Mouse (Mus musculus): ENCODE results near the gene Orai2.
"Not testable (repeated sequence)": the region's sequence is repeated elsewhere in the genome, so short reads cannot be mapped to it uniquely, and the experiment has no call there.

Orai2 gene

GRCm38 (mm10) chr5:136172939-136173338, 2.4 kb upstream of the Orai2 start:
- no peak for DNase-seq

DNA sequence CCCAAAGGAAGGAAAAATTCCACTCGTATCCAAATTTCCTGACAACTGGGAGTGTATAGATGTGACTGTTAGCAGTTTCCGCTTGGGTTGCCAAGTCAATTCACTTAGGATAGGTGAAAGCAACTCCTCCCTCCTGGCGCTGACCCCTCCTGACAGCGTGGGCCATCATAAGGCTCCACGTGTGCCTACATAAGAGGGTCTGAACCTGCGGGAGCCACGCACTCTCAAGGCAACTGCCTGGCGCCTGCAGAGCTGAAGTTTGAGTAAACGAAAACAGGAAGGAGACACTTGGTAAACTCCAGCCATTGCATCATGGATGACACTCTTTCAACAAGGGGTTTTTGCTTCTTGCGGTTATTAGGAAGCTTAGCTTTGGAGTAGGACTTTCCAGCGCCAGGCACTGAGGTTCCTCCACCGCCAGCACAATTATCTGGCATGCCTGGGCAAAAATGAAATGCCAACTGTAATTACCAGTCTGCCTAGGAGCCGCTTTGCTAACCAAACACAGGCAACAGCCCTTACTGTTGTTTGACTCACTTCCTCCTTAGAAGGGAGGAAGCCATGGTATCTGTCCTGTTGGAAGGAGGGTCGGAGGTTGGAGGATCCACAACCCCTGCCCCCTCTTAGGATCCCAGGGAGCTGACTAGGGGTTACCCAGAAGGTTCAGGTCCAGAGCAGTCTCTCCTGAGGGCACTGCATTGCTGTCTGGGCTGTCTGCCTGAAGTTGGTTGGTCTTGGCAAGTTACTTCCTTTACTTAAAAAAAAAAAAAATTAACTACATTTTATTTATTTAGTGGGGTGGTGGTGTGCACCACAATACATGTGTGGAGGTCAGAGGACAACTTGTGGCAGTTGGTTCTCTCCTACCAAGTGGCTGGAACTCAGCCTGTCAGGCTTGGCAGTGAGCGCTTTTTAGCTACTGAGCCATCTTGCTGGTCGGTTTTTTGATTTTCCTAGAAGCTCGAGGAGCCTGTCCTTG, 1.1 kb upstream of the Orai2 start:
- DNase-seq, result no peak

GRCm38 (mm10) chr5:136169626-136170511, 644 bp downstream of the Orai2 start:
- DNase-seq, result no peak

DNA sequence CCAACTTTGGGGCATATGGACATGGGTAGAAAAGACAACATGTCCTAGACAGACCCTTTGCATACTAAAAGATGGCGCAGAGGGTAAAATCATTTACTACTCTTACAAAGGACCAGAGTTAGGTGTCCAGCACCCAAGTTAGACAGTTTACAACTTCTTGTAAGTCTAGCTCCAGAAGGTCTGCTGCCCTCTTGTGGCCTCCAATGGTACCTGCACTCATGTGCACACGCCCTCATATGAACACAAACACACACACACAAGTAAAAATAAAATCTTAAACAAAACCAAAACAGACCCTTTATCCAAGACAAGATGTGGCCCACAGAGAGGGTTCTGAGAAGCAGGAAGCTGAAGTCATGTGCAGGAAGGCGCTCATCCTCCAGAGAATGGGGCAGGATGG, 2.4 kb downstream of the Orai2 start:
- no peak for DNase-seq

DNA sequence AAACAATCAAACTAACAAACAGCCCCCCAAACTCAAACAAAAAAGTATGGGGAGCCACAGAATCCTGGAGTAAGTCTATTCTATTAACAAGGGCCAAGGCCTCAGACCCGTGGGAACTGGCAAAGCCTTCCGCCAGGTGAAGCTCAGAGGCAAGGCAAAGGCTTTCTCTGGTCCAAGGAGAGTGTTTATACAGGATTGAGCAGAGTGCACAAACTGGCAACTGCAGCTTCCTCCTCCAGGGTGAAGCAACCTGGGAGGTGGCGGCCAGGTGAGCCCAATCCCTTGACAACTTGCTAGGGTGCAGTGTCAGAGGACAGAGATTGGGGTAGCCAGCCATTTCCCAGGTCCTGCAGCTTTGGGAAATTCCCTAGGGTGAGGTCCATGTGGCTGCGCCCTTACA, 3.2 kb downstream of the Orai2 start:
- no peak for DNase-seq

DNA sequence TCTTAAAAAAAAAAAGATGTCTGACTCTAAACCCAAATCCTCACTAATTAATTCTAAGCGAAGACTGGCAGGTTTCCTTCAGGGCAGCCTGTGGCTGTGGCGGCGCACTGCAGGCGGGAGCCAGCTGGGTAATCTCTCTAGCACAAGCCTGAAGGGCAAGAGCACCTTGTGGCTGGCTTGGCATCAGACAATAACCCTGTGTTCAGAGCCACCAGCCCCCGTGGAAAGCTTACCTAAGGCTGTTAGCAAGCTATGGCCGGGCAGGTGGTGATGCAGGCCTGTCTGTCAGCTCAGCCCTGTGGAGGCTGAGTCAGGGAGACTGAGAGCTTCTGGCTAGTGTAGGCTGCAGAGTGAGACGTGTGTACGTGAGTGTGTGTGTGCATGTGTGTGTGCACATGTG, 5.3 kb downstream of the Orai2 start:
- peak; percentile 30 for DNase-seq

DNA sequence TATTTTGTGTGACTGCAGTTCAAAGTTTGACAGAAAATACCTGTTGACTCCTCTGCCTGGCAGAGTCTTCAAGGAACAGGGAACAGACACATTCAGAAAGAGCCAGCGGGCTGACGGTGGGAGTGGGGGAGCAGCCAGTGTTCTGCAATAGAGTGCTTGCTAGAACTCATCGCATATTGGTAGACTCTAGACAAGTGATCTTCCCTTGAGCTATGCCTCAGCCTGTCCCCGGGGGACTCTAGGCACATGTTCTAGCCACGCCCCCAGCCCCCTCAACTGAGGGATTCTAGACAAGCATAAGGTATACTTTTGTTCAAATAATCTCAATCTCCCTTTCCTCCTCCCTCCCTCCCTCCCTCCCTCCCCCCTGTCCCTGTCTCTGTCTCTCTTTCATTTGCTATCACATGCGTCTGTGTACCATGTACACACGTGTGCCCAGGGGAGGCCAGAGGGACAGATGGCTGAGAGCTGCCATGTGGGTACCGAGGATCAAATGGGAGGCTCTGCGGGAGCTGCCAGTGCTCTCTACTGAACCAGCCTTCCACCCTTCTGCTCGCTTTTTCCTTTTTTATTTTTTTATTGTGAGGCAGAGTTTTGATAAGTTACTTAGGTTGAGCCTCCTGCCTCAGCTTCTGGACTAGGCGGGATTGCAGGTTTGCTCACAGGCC, 6.6 kb downstream of the Orai2 start:
- peak; percentile 51 for DNase-seq

DNA sequence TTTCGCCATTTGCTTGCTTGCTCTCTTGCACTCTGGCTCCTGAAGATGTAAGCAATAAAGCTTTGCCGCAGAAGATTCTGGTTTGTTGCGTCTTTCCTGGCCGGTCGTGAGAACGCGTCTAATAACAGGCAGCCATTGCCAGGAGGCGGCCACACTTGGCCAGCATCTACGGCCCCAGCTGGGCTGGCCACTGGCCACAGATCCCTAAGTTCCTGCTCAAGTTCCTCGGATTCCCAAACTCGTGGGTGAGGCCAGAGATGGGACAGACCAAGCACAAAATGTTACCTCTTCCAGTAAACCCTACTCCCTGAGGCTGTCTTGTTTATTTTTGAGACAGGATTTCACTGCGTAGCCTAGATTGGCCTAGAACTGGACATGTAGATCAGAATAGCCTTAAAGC, 10.4 kb downstream of the Orai2 start:
- not testable (repeated sequence) for DNase-seq

- DNase-seq, result no peak
Observed at GRCm38 (mm10) chr5:136155399-136155798, 15.1 kb downstream of the Orai2 start.

DNA sequence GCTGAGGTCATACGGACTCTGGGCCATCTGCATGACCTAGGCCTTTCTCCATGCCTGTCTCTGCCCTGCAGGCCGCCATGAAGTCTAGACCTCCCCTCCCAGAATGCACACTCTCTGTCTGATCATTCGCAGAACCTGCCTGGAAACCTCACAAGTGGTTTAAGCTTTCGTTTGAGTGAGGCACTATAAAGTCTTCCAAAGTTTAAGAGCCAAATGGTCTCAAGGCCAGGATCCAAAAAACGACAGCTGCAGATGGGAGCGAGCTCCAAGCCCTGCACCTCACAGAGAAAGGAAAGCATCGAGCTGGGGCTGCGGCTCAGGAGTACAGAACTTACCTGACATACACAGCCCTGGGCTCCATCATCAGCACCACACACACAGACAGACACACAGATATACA, 18.1 kb downstream of the Orai2 start:
- DNase-seq, result no peak

DNA sequence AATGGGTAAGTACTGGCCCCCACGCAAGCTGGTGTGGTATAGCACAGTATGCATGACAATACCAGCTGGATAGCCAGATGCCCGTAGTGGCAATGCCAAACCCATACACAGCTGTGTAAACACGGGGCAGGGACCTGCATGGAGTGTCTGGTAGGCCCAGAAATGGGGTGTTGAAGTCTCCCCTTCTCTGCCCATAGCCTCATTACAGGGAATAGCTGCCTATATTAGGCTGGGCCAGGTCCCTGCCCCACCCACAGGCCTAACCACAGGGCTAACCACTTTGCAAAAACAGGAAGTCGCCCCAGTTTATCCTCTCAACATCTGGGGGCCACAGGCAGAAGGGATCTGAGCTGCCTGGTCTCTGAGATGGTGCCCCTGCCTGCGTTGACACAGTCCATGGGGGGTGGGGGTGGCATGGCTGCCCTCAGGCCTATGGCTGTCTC, 21.4 kb downstream of the Orai2 start:
- not testable (repeated sequence) for DNase-seq

- no peak for DNase-seq
Observed at GRCm38 (mm10) chr5:136147704-136148103, 22.8 kb downstream of the Orai2 start.

DNA sequence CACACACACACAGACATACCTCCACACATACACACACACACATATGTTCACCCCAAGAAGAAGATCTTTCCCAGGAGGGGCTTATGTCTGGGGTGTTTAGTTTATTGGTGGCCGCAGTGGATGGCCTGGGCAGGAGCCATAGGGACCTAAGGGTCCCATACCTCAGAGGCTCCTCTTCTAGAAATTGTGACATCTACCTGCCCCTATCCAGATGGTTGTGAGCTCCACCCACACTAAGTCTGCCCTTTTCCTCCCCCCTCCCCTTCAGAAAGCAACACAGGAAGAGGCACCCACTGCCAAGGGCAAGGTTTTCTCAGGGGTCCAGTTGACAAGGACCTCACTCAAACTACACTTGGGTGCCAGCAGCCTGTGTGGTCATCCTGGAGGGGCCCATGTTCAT, 23.6 kb downstream of the Orai2 start:
- no peak for DNase-seq

- DNase-seq, result no peak
Observed at GRCm38 (mm10) chr5:136144606-136145430, 25.7 kb downstream of the Orai2 start.

GRCm38 (mm10) chr5:136143161-136143755, 27.3 kb downstream of the Orai2 start:
- no peak for DNase-seq

DNA sequence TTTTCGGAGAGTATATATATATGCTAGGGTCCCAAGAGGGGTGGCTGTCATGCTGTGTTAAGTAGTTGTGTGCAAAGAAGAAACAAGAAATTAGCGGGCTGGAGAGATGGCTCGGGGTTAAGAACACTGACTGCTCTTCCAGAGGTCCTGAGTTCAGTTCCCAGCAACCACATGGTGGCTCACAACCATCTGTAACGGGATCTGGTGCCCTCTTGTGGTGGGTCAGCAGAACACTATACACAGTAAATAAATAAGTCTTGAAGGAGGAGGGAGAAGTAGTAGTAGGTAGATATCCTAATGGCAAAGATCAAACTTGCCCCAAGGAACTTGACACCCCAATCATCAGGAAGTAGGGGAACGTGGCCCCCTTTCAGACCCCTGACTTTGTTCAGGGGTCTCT, 27.8 kb downstream of the Orai2 start:
- no peak for DNase-seq

GRCm38 (mm10) chr5:136140057-136140482, 30.4 kb downstream of the Orai2 start:
- peak; percentile 31 for DNase-seq

GRCm38 (mm10) chr5:136139393-136139792, 31.1 kb downstream of the Orai2 start:
- no peak for DNase-seq

GRCm38 (mm10) chr5:136137658-136138274, 32.7 kb downstream of the Orai2 start:
- peak; percentile 41 for DNase-seq

DNA sequence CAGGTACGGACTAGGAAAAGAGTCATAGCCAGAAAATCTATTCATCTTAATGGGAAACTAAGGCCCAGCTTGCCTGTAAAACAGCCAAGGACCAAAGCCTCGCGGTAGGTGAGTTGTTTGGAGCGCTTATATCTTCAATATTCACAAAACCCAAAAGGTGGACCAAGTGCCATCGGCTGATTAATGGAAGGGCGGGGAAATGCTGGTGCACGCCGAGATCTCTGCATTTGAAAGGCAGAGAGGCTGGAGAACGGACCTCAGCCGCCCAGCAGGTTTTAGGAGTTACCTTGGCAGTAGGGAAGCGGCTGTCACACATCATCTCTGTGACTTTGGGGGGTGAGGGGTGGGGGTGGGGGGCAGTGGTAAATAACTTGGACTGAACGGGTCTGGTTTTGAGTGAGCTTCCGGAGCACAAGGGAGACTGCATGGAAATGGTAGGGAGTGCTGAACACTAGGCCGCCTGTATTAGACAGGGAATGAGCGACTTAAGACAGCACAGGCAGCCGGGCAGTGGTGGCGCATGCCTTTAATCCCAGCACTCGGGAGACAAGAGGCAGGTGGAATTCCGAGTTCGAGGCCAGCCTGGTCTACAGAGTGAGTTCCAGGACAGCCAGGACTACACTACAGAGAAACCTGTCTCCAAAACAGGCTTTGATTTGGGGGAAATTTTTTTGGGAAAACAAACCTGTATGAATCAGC, 34.1 kb downstream of the Orai2 start:
- no peak for DNase-seq
